Mouse (Mus musculus) liver, postnatal 0 days (tissue): ENCODE results near the gene Lrrc8c.

Experiments
- CTCF ChIP-seq: sonication (generic); IDR thresholded peaks from 2 replicates; pipeline ENCODE4 v1.5.1; 2016; ENCODE audit warnings: antibody characterized with exemption, low read depth
- EP300 ChIP-seq: IDR thresholded peaks from 2 replicates; pipeline ENCODE4 v1.6.1; 2016; ENCODE audit warnings: antibody characterized with exemption, low read depth, mild to moderate bottlenecking

GRCm38 (mm10) chr5:105636484-105637191 lies 117.5 kb downstream of the Lrrc8c start:
- TF ChIP-seq CTCF, result no peak
- TF ChIP-seq EP300, result no peak
